Mouse (Mus musculus) kidney, embryonic 14.5 days (tissue): ENCODE measurements at regions not wholly inside any gene's neighbourhood (a gene's known extent, or its start where the extent isn't known, plus 50 kb on each side); places are given as distances from the start of the nearest gene placed in this dataset.
A peak's percentile ranks its signal among the peaks of the same experiment; 100 is the strongest.

Experiments
- ATAC-seq: fragments of 200-750 bp; cut with Nextera tagmentation; 2 replicates; pipeline ENCODE4 v1.8.0; 2017; ENCODE audit warnings: moderate number of reproducible peaks, mild to moderate bottlenecking, moderate TSS enrichment, moderate library complexity; ENCODE audit not compliant: low FRiP score, low TSS enrichment
- H3K27ac ChIP-seq: fragments of 300-500 bp; sonication (generic); 2 replicates; pipeline ENCODE4 v1.5.1; 2014; ENCODE audit warnings: low read depth, mild to moderate bottlenecking, low read length, moderate library complexity, mixed read lengths
- H3K27me3 ChIP-seq: fragments of 300-500 bp; sonication (generic); 2 replicates; pipeline ENCODE4 v1.6.1; 2014; ENCODE audit warnings: mild to moderate bottlenecking, low read length; ENCODE audit not compliant: control insufficient read depth, insufficient read depth
- H3K36me3 ChIP-seq: fragments of 300-500 bp; sonication (generic); 2 replicates; pipeline ENCODE4 v1.6.1; 2014; ENCODE audit warnings: low read length, mixed read lengths; ENCODE audit not compliant: control insufficient read depth, insufficient read depth
- H3K4me1 ChIP-seq: fragments of 300-500 bp; sonication (generic); 2 replicates; pipeline ENCODE4 v1.6.1; 2014; ENCODE audit warnings: low read length, mixed read lengths; ENCODE audit not compliant: control insufficient read depth, insufficient read depth
- H3K4me2 ChIP-seq: fragments of 300-500 bp; sonication (generic); replicated peaks from 2 replicates; pipeline ENCODE4 v1.6.1; 2014; ENCODE audit warnings: low read depth, mild to moderate bottlenecking, low read length
- H3K4me3 ChIP-seq: fragments of 300-500 bp; sonication (generic); 2 replicates; pipeline ENCODE4 v1.5.1; 2014; ENCODE audit warnings: mild to moderate bottlenecking, low read length
- H3K9ac ChIP-seq: fragments of 300-500 bp; sonication (generic); 2 replicates; pipeline ENCODE4 v1.6.1; 2014; ENCODE audit warnings: low read depth, mild to moderate bottlenecking, low read length, moderate library complexity
- H3K9me3 ChIP-seq: fragments of 300-500 bp; sonication (generic); 2 replicates; pipeline ENCODE4 v1.6.1; 2016; ENCODE audit warnings: low read length; ENCODE audit not compliant: control insufficient read depth
- WGBS: fragments of 180-500 bp; shearing (Covaris S2); extraction: QIAGEN DNeasy Blood & Tissue Kit; methylation state at CpG from one replicate; pipeline ENCODE4 v1.1.7; 2014; 5-methylcytosine and 5-hydroxymethylcytosine counted together

- H3K9me3 ChIP-seq, result no peaks in the 10 kb centered on the region
- H3K4me2 ChIP-seq, result no peak overlapping the region
- H3K4me3 ChIP-seq, result no peak overlapping the region
- H3K9ac ChIP-seq, result no peak overlapping the region
- peak; percentile 90 for ATAC-seq
- no peak overlapping the region for H3K27ac ChIP-seq
- WGBS, result 44% methylated on average over 18 of the region's 18 CpGs
- no peaks in the 10 kb centered on the region for H3K36me3 ChIP-seq
- H3K4me1 ChIP-seq, result no peaks in the 10 kb centered on the region
- H3K27me3 ChIP-seq, result 0 out of 2 replicates have a peak, but pooled peaks cover 2% of the 10 kb centered on the region
Observed at GRCm38 (mm10) chr12:109958357-109959085, 320.3 kb upstream of the Dio3 start.

DNA sequence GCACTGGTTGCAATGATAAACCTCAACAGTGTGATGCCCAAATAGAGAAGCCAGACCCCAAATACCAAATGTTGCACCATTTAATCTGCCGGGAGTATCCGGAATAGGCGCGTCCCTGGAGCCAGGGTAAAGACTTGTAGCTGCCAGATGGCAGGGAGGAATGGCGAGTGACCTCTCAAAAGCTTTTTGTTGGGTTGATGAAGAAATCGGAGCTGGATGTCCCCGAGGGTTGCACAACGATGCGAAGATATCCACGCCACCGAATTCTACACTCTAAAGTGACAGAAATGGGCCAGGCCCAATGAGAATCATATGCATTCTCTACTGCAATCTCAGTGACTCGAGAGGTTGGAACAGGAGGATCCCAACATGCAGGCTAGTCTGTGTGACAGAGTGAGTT is 312.1 kb upstream of the Dio3 start:
- Histone ChIP-seq H3K9ac (no peak overlapping the region), H3K4me3 (no peak overlapping the region), H3K4me1 (no peaks in the 10 kb centered on the region), H3K36me3 (no peaks in the 10 kb centered on the region), H3K4me2 (no peak overlapping the region), H3K27ac (no peak overlapping the region), H3K27me3 (no peaks in the 10 kb centered on the region), H3K9me3 (no peaks in the 10 kb centered on the region)
- 88% methylated on average over 12 of the region's 12 CpGs for WGBS
- no peak for ATAC-seq

DNA sequence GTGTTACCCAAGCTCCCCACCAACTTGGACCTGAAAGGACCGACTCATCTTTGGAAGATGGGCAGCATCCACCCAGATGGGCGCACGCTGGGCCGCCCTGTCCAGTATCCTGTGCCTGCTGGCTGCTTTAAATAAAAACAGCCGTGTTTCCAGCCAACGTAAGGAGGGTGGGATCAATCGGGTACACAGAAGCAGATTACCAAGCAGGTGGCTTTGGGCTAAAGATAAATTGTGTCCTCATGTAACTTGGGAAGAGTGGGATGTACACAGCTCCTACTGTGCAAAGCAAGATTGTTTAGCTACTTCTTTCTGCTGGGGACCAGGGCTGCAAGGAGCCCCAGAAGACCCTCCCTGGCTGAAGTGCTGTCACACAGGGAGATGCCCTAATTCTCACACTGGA is 310.6 kb upstream of the Dio3 start:
- Histone ChIP-seq H3K4me2 (no peak overlapping the region), H3K4me1 (peaks cover 5% of the 10 kb centered on the region; the same call in 1 of the 2 replicates), H3K9ac (no peak overlapping the region), H3K36me3 (no peaks in the 10 kb centered on the region), H3K4me3 (no peak overlapping the region), H3K27me3 (no peaks in the 10 kb centered on the region), H3K9me3 (no peaks in the 10 kb centered on the region), H3K27ac (no peak overlapping the region)
- no peak for ATAC-seq
- WGBS, result 86% methylated on average over 7 of the region's 7 CpGs

DNA sequence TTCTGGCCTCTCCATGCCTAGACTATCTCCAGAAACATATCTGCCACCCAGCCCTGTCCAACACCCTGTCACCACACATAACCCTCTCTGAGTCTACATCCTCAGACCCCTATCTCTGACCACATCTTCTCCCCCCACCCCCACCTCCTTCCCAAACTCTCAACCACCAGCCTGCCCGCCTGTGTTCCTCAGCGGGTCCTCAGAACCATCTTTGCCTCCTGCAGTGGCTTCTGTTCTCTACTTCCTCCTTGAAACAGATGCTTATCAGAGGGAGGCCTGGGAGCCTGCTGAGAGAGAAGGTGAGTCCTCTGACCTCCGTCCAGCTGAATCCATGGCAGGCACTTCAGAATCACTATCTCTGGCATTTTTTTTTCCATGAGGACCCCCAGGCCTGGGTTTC is 307.4 kb upstream of the Dio3 start:
- H3K9ac ChIP-seq, result no peak overlapping the region
- H3K4me2 ChIP-seq, result no peak overlapping the region
- no peak overlapping the region for H3K4me3 ChIP-seq
- WGBS, result 68% methylated on average over 3 of the region's 3 CpGs
- no peak for ATAC-seq
- no peaks in the 10 kb centered on the region for H3K36me3 ChIP-seq
- peaks cover 5% of the 10 kb centered on the region; the same call in 1 of the 2 replicates for H3K4me1 ChIP-seq
- H3K27me3 ChIP-seq, result no peaks in the 10 kb centered on the region
- no peaks in the 10 kb centered on the region for H3K9me3 ChIP-seq
- H3K27ac ChIP-seq, result no peak overlapping the region

DNA sequence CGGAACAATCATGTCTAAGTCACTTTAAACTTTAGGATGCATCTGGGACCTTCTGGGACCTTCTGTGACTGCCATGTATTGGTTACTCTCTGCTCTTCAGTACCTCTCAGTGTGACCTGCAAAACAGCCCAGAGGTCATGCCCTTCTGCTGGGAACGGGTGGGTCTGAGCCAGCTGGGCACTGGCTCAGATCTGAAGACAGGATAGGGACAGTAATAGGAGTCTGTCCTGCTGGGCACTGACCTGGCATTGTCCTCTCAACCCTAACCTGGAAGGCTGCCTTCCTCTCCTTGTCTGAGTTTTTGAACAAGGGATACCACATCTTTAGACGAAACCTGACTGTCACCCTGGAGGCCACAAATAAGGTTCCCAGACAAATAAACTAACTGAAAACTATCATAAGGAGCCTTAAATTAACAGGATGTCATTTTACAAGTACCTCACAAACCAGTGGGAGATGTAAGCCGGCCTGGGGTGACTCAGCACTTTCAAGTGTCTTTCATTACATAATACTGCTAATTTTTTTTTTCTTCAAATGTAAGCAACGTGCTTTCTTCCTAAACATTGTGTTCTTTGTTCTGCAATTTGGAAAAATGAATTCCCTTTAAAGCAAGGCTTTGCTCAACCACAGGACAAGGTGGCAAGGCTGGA is 306.4 kb upstream of the Dio3 start:
- Histone ChIP-seq H3K36me3 (no peaks in the 10 kb centered on the region), H3K9me3 (no peaks in the 10 kb centered on the region), H3K4me2 (no peak overlapping the region), H3K27ac (no peak overlapping the region), H3K27me3 (no peaks in the 10 kb centered on the region), H3K4me1 (peaks cover 5% of the 10 kb centered on the region; the same call in 1 of the 2 replicates), H3K9ac (no peak overlapping the region), H3K4me3 (no peak overlapping the region)
- ATAC-seq, result no peak
- 46% methylated on average over 5 of the region's 5 CpGs for WGBS

DNA sequence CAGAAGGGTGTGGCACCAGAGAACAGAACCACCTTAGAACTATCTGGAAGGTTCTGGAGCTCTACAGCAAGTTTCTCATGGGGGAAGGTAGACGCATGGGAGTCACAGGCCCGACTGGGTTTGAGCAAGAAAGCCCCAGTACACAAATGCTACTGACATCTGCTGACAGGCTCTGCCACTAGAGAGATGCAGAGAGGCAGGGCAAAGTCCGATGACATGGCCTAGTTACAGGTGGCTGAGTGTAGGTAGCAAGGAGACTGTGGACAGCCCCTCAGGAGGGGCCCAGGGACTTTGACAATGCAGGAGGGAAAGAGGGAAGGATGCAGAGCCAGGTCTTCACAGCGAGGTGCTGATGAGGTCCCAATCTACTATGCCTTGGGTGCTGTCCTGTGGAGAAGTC is 305.3 kb upstream of the Dio3 start:
- 81% methylated on average over 4 of the region's 4 CpGs for WGBS
- H3K4me3 ChIP-seq, result no peak overlapping the region
- no peak for ATAC-seq
- H3K9ac ChIP-seq, result no peak overlapping the region
- peaks cover 5% of the 10 kb centered on the region; the same call in 1 of the 2 replicates for H3K4me1 ChIP-seq
- no peaks in the 10 kb centered on the region for H3K36me3 ChIP-seq
- no peak overlapping the region for H3K4me2 ChIP-seq
- H3K27me3 ChIP-seq, result no peaks in the 10 kb centered on the region
- H3K9me3 ChIP-seq, result no peaks in the 10 kb centered on the region
- no peak overlapping the region for H3K27ac ChIP-seq

- no peaks in the 10 kb centered on the region for H3K27me3 ChIP-seq
- H3K4me2 ChIP-seq, result no peak overlapping the region
- no peaks in the 10 kb centered on the region for H3K36me3 ChIP-seq
- H3K4me3 ChIP-seq, result no peak overlapping the region
- no peaks in the 10 kb centered on the region for H3K9me3 ChIP-seq
- H3K9ac ChIP-seq, result no peak overlapping the region
- H3K4me1 ChIP-seq, result peaks cover 5% of the 10 kb centered on the region; the same call in 1 of the 2 replicates
- 92% methylated on average over 17 of the region's 17 CpGs for WGBS
- ATAC-seq, result no peak
- H3K27ac ChIP-seq, result no peak overlapping the region
Observed at GRCm38 (mm10) chr12:109975176-109975972, 303.5 kb upstream of the Dio3 start.

GRCm38 (mm10) chr12:109984651-109985050 is 294.2 kb upstream of the Dio3 start:
- Histone ChIP-seq H3K36me3 (no peaks in the 10 kb centered on the region), H3K4me1 (no peaks in the 10 kb centered on the region), H3K27me3 (no peaks in the 10 kb centered on the region), H3K4me3 (no peak overlapping the region), H3K4me2 (no peak overlapping the region), H3K9me3 (no peaks in the 10 kb centered on the region), H3K9ac (no peak overlapping the region), H3K27ac (no peak overlapping the region)
- 72% methylated on average over 11 of the region's 11 CpGs for WGBS
- ATAC-seq, result no peak

DNA sequence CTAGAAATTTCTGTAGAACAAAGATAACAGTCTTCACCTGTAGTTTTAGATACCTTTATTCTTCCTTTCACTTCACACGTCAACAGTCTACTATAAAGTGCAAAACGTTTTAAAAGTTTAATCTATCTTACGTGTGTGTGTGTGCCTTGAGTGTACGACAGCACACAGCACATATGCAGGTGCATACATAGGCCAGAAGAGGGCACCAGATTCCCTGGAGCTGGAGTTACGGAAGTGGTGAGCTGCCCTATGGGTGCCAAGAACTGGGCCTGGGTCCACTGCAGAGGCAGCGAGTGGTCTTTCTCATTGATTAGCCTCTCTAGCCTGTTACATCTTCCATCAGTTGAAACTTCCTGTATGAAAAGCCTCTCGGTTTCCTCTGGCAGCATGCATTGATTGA is 285.5 kb upstream of the Dio3 start:
- 91% methylated on average over 7 of the region's 7 CpGs for WGBS
- ATAC-seq, result no peak
- H3K4me3 ChIP-seq, result no peak overlapping the region

More for the DNA sequence above, 285.5 kb upstream of the Dio3 start:
- no peaks in the 10 kb centered on the region for H3K27me3 ChIP-seq
- no peaks in the 10 kb centered on the region for H3K4me1 ChIP-seq
- H3K9ac ChIP-seq, result no peak overlapping the region
- H3K4me2 ChIP-seq, result no peak overlapping the region
- no peaks in the 10 kb centered on the region for H3K36me3 ChIP-seq
- peaks cover 7% of the 10 kb centered on the region; the same call in 1 of the 2 replicates for H3K9me3 ChIP-seq
- H3K27ac ChIP-seq, result no peak overlapping the region
